Mouse (Mus musculus): ENCODE measurements at regions not wholly inside any gene's neighbourhood (a gene's known extent, or its start where the extent isn't known, plus 50 kb on each side); places are given as distances from the start of the nearest gene placed in this dataset.

DNA sequence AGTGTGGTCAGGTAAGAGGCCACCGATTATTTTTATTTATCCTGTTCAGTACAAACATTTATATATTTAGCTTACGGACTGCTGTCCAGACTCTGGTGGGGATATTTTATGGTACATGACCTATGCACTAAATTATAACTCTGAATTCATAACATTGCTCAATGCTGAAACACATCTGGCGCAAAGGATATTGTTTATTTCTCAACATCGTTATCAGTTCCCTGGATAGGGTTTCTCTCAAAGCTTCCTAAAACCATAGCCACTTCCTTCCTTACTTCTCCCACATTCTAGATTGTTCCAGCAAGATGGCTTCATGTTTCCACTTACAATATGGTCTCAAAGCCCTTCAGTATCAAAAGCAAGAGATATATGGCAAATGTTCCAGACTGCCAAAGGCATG, 75.3 kb downstream of the Cdca7 start:
- TF ChIP-seq CTCF (IDR thresholded peaks at IDR 0.05 in 2 of 3, conservative IDR thresholded peaks at IDR 0.05 in 1 of 3; ENCODE audit: control insufficient read depth in 1 of 3, insufficient read depth in 1 of 3, low read depth in 2 of 3, low read length in 3 of 3, poor library complexity in 1 of 3, severe bottlenecking in 1 of 3), result no peak
- no peak for TF ChIP-seq POLR2A (IDR thresholded peaks at IDR 0.05; ENCODE audit: control insufficient read depth in 1 of 2, insufficient read depth in 1 of 2, low read depth in 1 of 2, low read length in 2 of 2, poor library complexity in 1 of 2)
- TF ChIP-seq HCFC1 (IDR thresholded peaks at IDR 0.05; ENCODE audit: low read depth, low read length), result no peak
- no peak for TF ChIP-seq MAZ (IDR thresholded peaks at IDR 0.05; ENCODE audit: low read depth, low read length)
- no peak for TF ChIP-seq CHD1 (IDR thresholded peaks at IDR 0.05; ENCODE audit: low read depth, low read length)
- no peak for TF ChIP-seq SMC3 (IDR thresholded peaks at IDR 0.05; ENCODE audit: low read depth, low read length)
- no peak for TF ChIP-seq EP300 (IDR thresholded peaks at IDR 0.05; ENCODE audit: low read depth in 1 of 2, low read length in 2 of 2)
- no peak for TF ChIP-seq GATA1 (IDR thresholded peaks at IDR 0.05; ENCODE audit: low read depth, low read length)
- TF ChIP-seq MYC (IDR thresholded peaks at IDR 0.05; ENCODE audit: low read depth, low read length), result no peak
- TF ChIP-seq RAD21 (IDR thresholded peaks at IDR 0.05; ENCODE audit: low read depth, low read length), result no peak
- TF ChIP-seq POLR2AphosphoS5 (IDR thresholded peaks at IDR 0.05; ENCODE audit: borderline replicate concordance, low read depth, low read length), result no peak
- TF ChIP-seq ZKSCAN1 (IDR thresholded peaks at IDR 0.05; ENCODE audit: low read depth, low read length), result no peak

All from MEL (cell line).